12 mouse cellular contexts compared by ENCODE assay signal in genomic region chr19:55754303-55754702, GRCm38 (mm10). TPM values are rescaled to one million over a fixed set of nuclear protein-coding genes. Genes with fewer than 3 reads are reported as not detected.
A peak's percentile ranks its signal among the peaks of the same experiment; 100 is the strongest.
DNase-seq lines count a peak whose midpoint lies in the region; ATAC-seq lines count a peak whose summit lies in the region.
"Had no signal": no experiment of that assay in that cellular context is flagged by ENCODE, and none has a peak within 500 bp of the region (broad histone marks: within the 10 kb centered on the region; RNA-seq: fewer than 3 reads in every experiment).

No protein-coding gene starts in this region.

- 29% methylated on average over 7 of the region's 7 CpGs for WGBS in kidney, embryonic 14.5 days
- WGBS in intestine, embryonic 14.5 days = 53% methylated on average over 7 of the region's 7 CpGs

- H3K4me3 ChIP-seq in kidney, embryonic 14.5 days (ENCODE audit: low read length) = no peak overlapping the region
- no peak overlapping the region for H3K4me3 ChIP-seq in intestine, embryonic 14.5 days (ENCODE audit: low read depth, low read length)
- H3K4me3 ChIP-seq: forebrain, embryonic 15.5 days; liver, embryonic 15.5 days had no signal

- H3K4me1 ChIP-seq in kidney, embryonic 14.5 days (ENCODE audit: control insufficient read depth, insufficient read depth, low read length) = peaks cover 55% of the 10 kb centered on the region
- H3K4me1 ChIP-seq in intestine, embryonic 14.5 days (replicated peaks; ENCODE audit: control insufficient read depth, insufficient read depth, low read length) = peaks cover 34% of the 10 kb centered on the region

- no peaks in the 10 kb centered on the region; the same call in 1 of the 2 replicates for H3K36me3 ChIP-seq in kidney, embryonic 14.5 days (ENCODE audit: control insufficient read depth, insufficient read depth, low read length)
- H3K36me3 ChIP-seq in intestine, embryonic 14.5 days (ENCODE audit: control insufficient read depth, insufficient read depth, low read length) = peaks cover 27% of the 10 kb centered on the region; the same call in 1 of the 2 replicates
- H3K36me3 ChIP-seq: forebrain, embryonic 15.5 days; liver, embryonic 15.5 days had no signal

- H3K4me2 ChIP-seq in kidney, embryonic 14.5 days (replicated peaks; ENCODE audit: low read depth, low read length) = no peak overlapping the region
- H3K4me2 ChIP-seq in intestine, embryonic 14.5 days (ENCODE audit: low read length) = no peak overlapping the region
- H3K4me2 ChIP-seq: forebrain, embryonic 15.5 days; liver, embryonic 15.5 days had no signal

- H3K9me3 ChIP-seq in kidney, embryonic 14.5 days (ENCODE audit: control insufficient read depth, low read length) = no peaks in the 10 kb centered on the region
- no peaks in the 10 kb centered on the region for H3K9me3 ChIP-seq in intestine, embryonic 14.5 days (ENCODE audit: control insufficient read depth, low read length)
- H3K9me3 ChIP-seq: forebrain, embryonic 15.5 days; liver, embryonic 15.5 days had no signal

- no peak for DNase-seq in kidney, adult 8-10 months
- DNase-seq in R1 (ENCODE audit: low read depth, low spot score) = peak; percentile 68
- DNase-seq in intestine, embryonic 14.5 days (ENCODE audit: low spot score) = no peak
- peak; percentile 69 for DNase-seq in lung, postnatal 36 days
- DNase-seq in cerebellum, adult 11 months = no peak
- DNase-seq: cerebellum, adult 18-20 months; gastrocnemius, postnatal 25 days; right cerebral cortex, postnatal 4 days had no signal

- H3K27ac ChIP-seq in kidney, embryonic 14.5 days (ENCODE audit: low read depth, low read length) = 0 out of 2 replicates have a peak overlapping the region, but pooled peaks have one; percentile 14
- H3K27ac ChIP-seq in intestine, embryonic 14.5 days (ENCODE audit: low read depth) = no peak overlapping the region
- H3K27ac ChIP-seq: forebrain, embryonic 15.5 days; liver, embryonic 15.5 days had no signal

- 0 out of 2 replicates have a peak, but pooled peaks have one; percentile 39 for ATAC-seq in kidney, embryonic 14.5 days (ENCODE audit: low FRiP score, low TSS enrichment)
- ATAC-seq in intestine, embryonic 14.5 days (replicated peaks; ENCODE audit: low FRiP score, low TSS enrichment, low read depth) = peak; percentile 41; the same call in 1 of the 2 replicates
- no peak for ATAC-seq in CD4-positive, CD25-positive, alpha-beta regulatory T cell, adult 4 months
- ATAC-seq: forebrain, embryonic 15.5 days had no signal

- H3K27me3 ChIP-seq in kidney, embryonic 14.5 days (ENCODE audit: control insufficient read depth, insufficient read depth, low read length) = no peaks in the 10 kb centered on the region
- no peaks in the 10 kb centered on the region for H3K27me3 ChIP-seq in intestine, embryonic 14.5 days (replicated peaks; ENCODE audit: control insufficient read depth, insufficient read depth, low read length)
- H3K27me3 ChIP-seq: forebrain, embryonic 15.5 days had no signal

- H3K9ac ChIP-seq in kidney, embryonic 14.5 days (ENCODE audit: low read depth, low read length) = no peak overlapping the region
- no peak overlapping the region for H3K9ac ChIP-seq in intestine, embryonic 14.5 days (ENCODE audit: low read length)
- H3K9ac ChIP-seq: forebrain, embryonic 15.5 days; liver, embryonic 15.5 days had no signal

RNA-seq across cellular contexts. Expression of gene Tcf7l2, which starts 12.7 kb away (rescaled TPM):
- polyA plus RNA-seq in kidney, embryonic 14.5 days (2014; fragmentation: Nextera tagmentation; extraction: Ambion mirVana) = 65.8 and 80.8 TPM in 2 replicates
- 97.2 and 99.2 TPM in 2 replicates for polyA plus RNA-seq in intestine, embryonic 14.5 days (2014; fragmentation: Nextera tagmentation; extraction: Ambion mirVana)
- polyA plus RNA-seq in CD4-positive, CD25-positive, alpha-beta regulatory T cell, adult 4 months (2017; shearing (Covaris generic)) = 1 to 10 TPM; 2.4 to 3.5 TPM

Comparison
In these comparisons a context has a peak if more than half of its experiments do, and no peak if none do; other contexts are left out.
1. DNase-seq: peak in R1 (single experiment) and lung, postnatal 36 days (single experiment); none in kidney, adult 8-10 months (0 of 2), intestine, embryonic 14.5 days (single experiment) and cerebellum, adult 11 months (single experiment).
2. RNA of gene Tcf7l2, which starts 12.7 kb away (polyA plus RNA-seq): 97.2 to 99.2 TPM in intestine, embryonic 14.5 days and 65.8 to 80.8 TPM in kidney, embryonic 14.5 days; 2.4 to 3.5 TPM in CD4-positive, CD25-positive, alpha-beta regulatory T cell, adult 4 months; every median in the first group is over 10 times any median in the second.